Mouse (Mus musculus): ENCODE results near the gene Timeless.

The Timeless gene

GRCm38 (mm10) chr10:128209311-128210009, 22.4 kb upstream of the Timeless start:
- ChIA-PET CTCF (interaction anchor here in 1 of 4 experiments (0.6 to 0.9 kb wide), 2 partner anchors 64 to 75 kb away, joined by 3 read pairs; no protein-coding TSS in a partner anchor), POLR2A (interaction anchor here in 3 of 4 experiments (0.6 to 5.2 kb wide), 17 partner anchors 10 to 113 kb away, joined by 3 to 66 read pairs (median 4); partner anchors contain the start of genes Gls2 (in 2 of the 3), Cnpy2 (in 1 of the 3), Pan2 (in 1 of the 3) and Stat2 (in 1 of the 3))

- CTCF ChIA-PET = interaction anchor here in 1 of 4 experiments (0.9 kb wide), 1 partner anchor 74 kb away, joined by 3 read pairs; no protein-coding TSS in a partner anchor
- POLR2A ChIA-PET = interaction anchor here (0.8 to 5.2 kb wide), 29 partner anchors 9 to 168 kb away, joined by 3 to 66 read pairs (median 4); partner anchors contain the start of genes Gls2 (in 3 of the 4), Pan2 (in 2 of the 4), Baz2a (in 1 of the 4) and Cnpy2 (in 1 of the 4)
Observed at GRCm38 (mm10) chr10:128210131-128210530, 21.7 kb upstream of the Timeless start.

GRCm38 (mm10) chr10:128210954-128211353, 20.9 kb upstream of the Timeless start:
- POLR2A ChIA-PET = interaction anchor here (0.7 to 5.2 kb wide), 34 partner anchors 10 to 315 kb away, joined by 3 to 66 read pairs (median 4); partner anchors contain the start of genes Gls2 (in 3 of the 4), Cnpy2 (in 2 of the 4), Pan2 (in 2 of the 4) and Baz2a (in 1 of the 4)
- CTCF ChIA-PET = interaction anchor here in 2 of 4 experiments (0.5 to 0.9 kb wide), 2 partner anchors 120 to 273 kb away, joined by 3 to 7 read pairs; partner anchors contain the start of gene Baz2a (in 1 of the 2)

GRCm38 (mm10) chr10:128211390-128212108, 20.3 kb upstream of the Timeless start, which contains the start of gene Spryd4:
Gene Spryd4 (minus strand): TSS chr10:128211807.
- CTCF ChIA-PET = interaction anchor here (0.5 to 2.6 kb wide), 16 partner anchors 8 to 674 kb away, joined by 3 to 18 read pairs (median 4); partner anchors contain the start of genes Baz2a (in 1 of the 4), Gls2 (in 1 of the 4), Mip (in 1 of the 4) and Nabp2 (in 1 of the 4)
- POLR2A ChIA-PET = interaction anchor here (0.6 to 5.2 kb wide), 58 partner anchors 7 to 655 kb away, joined by 3 to 66 read pairs (median 5); partner anchors contain the start of genes Cnpy2 (in 3 of the 4), Gls2 (in 3 of the 4), Baz2a (in 2 of the 4) and Mip (in 2 of the 4)

GRCm38 (mm10) chr10:128212148-128212547, 19.7 kb upstream of the Timeless start:
- POLR2A ChIA-PET = interaction anchor here (0.6 to 5.2 kb wide), 67 partner anchors 8 to 654 kb away, joined by 3 to 66 read pairs (median 5); partner anchors contain the start of genes Cnpy2 (in 3 of the 4), Gls2 (in 3 of the 4), Baz2a (in 2 of the 4) and Mip (in 2 of the 4)
- CTCF ChIA-PET = interaction anchor here (0.6 to 2.6 kb wide), 38 partner anchors 9 to 550 kb away, joined by 3 to 18 read pairs (median 4); partner anchors contain the start of genes Baz2a (in 2 of the 4), Gls2 (in 2 of the 4), Mip (in 1 of the 4) and Myl6 (in 1 of the 4)

- ChIA-PET CTCF (interaction anchor here (0.6 to 2.6 kb wide), 47 partner anchors 8 to 570 kb away, joined by 3 to 18 read pairs (median 4); partner anchors contain the start of genes Baz2a (in 2 of the 4), Gls2 (in 2 of the 4), Atp5b (in 1 of the 4) and Mip (in 1 of the 4)), POLR2A (interaction anchor here (0.6 to 5.2 kb wide), 72 partner anchors 8 to 588 kb away, joined by 3 to 66 read pairs (median 5); partner anchors contain the start of genes Gls2 (in 3 of the 4), Baz2a (in 2 of the 4), Naca (in 2 of the 4) and Pan2 (in 2 of the 4))
Observed at GRCm38 (mm10) chr10:128212871-128213323, 19.0 kb upstream of the Timeless start.

- CTCF ChIA-PET = interaction anchor here in 3 of 4 experiments (0.5 to 2.6 kb wide), 10 partner anchors 7 to 973 kb away, joined by 3 to 18 read pairs (median 4); no protein-coding TSS in a partner anchor
- POLR2A ChIA-PET = interaction anchor here in 3 of 4 experiments (0.6 to 5.2 kb wide), 23 partner anchors 10 to 334 kb away, joined by 3 to 66 read pairs (median 6); partner anchors contain the start of genes Gls2 (in 2 of the 3), Baz2a (in 1 of the 3), Cnpy2 (in 1 of the 3) and Coq10a (in 1 of the 3)
Observed at GRCm38 (mm10) chr10:128214112-128214511, 17.8 kb upstream of the Timeless start.

- POLR2A ChIA-PET = interaction anchor here in 3 of 4 experiments (0.6 to 1.0 kb wide), 9 partner anchors 11 to 287 kb away, joined by 3 to 6 read pairs (median 3); partner anchors contain the start of genes Baz2a (in 1 of the 3) and Timeless (in 1 of the 3)
- CTCF ChIA-PET = interaction anchor here in 2 of 4 experiments (0.6 kb wide), 2 partner anchors 274 to 279 kb away, joined by 3 to 6 read pairs; no protein-coding TSS in a partner anchor
Observed at GRCm38 (mm10) chr10:128214981-128215380, 16.9 kb upstream of the Timeless start.

GRCm38 (mm10) chr10:128218387-128219117, 13.3 kb upstream of the Timeless start:
- ChIA-PET POLR2A (interaction anchor here in 1 of 4 experiments (0.5 to 5.0 kb wide), 4 partner anchors 14 to 281 kb away, joined by 3 to 52 read pairs (median 4); partner anchors contain the start of gene Timeless), CTCF (interaction anchor here in 2 of 4 experiments (0.6 to 0.7 kb wide), 2 partner anchors 54 to 497 kb away, joined by 3 to 5 read pairs; no protein-coding TSS in a partner anchor)

- CTCF ChIA-PET = interaction anchor here (0.6 to 3.2 kb wide), 24 partner anchors 9 to 757 kb away, joined by 3 to 18 read pairs (median 4); partner anchors contain the start of genes Baz2a (in 2 of the 4), Gls2 (in 1 of the 4) and Timeless (in 1 of the 4)
Observed at GRCm38 (mm10) chr10:128221533-128222286, 10.2 kb upstream of the Timeless start.

GRCm38 (mm10) chr10:128225064-128225463, 6.8 kb upstream of the Timeless start:
- POLR2A ChIA-PET = interaction anchor here in 3 of 4 experiments (0.6 to 1.4 kb wide), 5 partner anchors 9 to 1014 kb away, joined by 3 to 7 read pairs (median 5); partner anchors contain the start of gene Spryd4 (in 2 of the 3)
- CTCF ChIA-PET = interaction anchor here in 1 of 4 experiments (2.9 kb wide), 1 partner anchor 13 kb away, joined by 16 read pairs; no protein-coding TSS in a partner anchor

More at GRCm38 (mm10) chr10:128221533-128222286, 10.2 kb upstream of the Timeless start:
- POLR2A ChIA-PET = interaction anchor here (0.6 to 5.0 kb wide), 43 partner anchors 7 to 277 kb away, joined by 3 to 52 read pairs (median 4); partner anchors contain the start of genes Spryd4 (in 3 of the 4), Timeless (in 3 of the 4), Stat2 (in 2 of the 4) and Atp5b (in 1 of the 4)

- CTCF ChIA-PET = interaction anchor here in 1 of 4 experiments (2.9 kb wide), 1 partner anchor 13 kb away, joined by 16 read pairs; no protein-coding TSS in a partner anchor
- POLR2A ChIA-PET = interaction anchor here in 3 of 4 experiments (0.6 to 1.6 kb wide), 7 partner anchors 13 to 1014 kb away, joined by 3 to 7 read pairs (median 5); partner anchors contain the start of genes Spryd4 (in 2 of the 3) and Stat2 (in 1 of the 3)
Observed at GRCm38 (mm10) chr10:128225538-128225937, 6.3 kb upstream of the Timeless start, which contains the start of gene Mip. Gene Mip (plus strand): TSS chr10:128225838.

GRCm38 (mm10) chr10:128227592-128227991, 4.3 kb upstream of the Timeless start:
- CTCF ChIA-PET = interaction anchor here in 2 of 4 experiments (0.8 to 2.9 kb wide), 3 partner anchors 15 to 43 kb away, joined by 3 to 16 read pairs (median 13); partner anchors contain the start of gene Stat2 (in 1 of the 2)

GRCm38 (mm10) chr10:128228009-128228408, 3.9 kb upstream of the Timeless start:
- ChIA-PET CTCF (interaction anchor here in 2 of 4 experiments (0.8 to 2.4 kb wide), 3 partner anchors 15 to 43 kb away, joined by 3 to 13 read pairs (median 3); partner anchors contain the start of gene Stat2 (in 1 of the 2)), POLR2A (interaction anchor here in 3 of 4 experiments (0.6 to 3.3 kb wide), 9 partner anchors 18 to 193 kb away, joined by 3 to 12 read pairs (median 4); partner anchors contain the start of genes Apof (in 1 of the 3), Baz2a (in 1 of the 3), Cnpy2 (in 1 of the 3) and Gls2 (in 1 of the 3))

More at GRCm38 (mm10) chr10:128227592-128227991, 4.3 kb upstream of the Timeless start:
- POLR2A ChIA-PET = interaction anchor here in 3 of 4 experiments (0.6 to 2.4 kb wide), 10 partner anchors 11 to 193 kb away, joined by 3 to 9 read pairs (median 4); partner anchors contain the start of genes Apof (in 1 of the 3), Baz2a (in 1 of the 3), Cnpy2 (in 1 of the 3) and Stat2 (in 1 of the 3)

Data from embryonic stem cell, embryonic (primary cell).